Comparison of ENCODE assay signal across 8 mouse cellular contexts in genomic region chr6:85451664-85452410, GRCm38 (mm10). TPM values are rescaled to one million over a fixed set of nuclear protein-coding genes. Genes with fewer than 3 reads are reported as not detected.
DNase-seq lines count a peak whose midpoint lies in the region; ATAC-seq and TF ChIP-seq lines count a peak whose summit lies in the region.

TSS of gene Pradc1 (minus strand) at chr6:85451970.

- peak within 1 kb of the TSS; percentile 97 for H3K4me2 ChIP-seq in heart, embryonic 11.5 days
- peak within 1 kb of the TSS; percentile 97 for H3K4me2 ChIP-seq in kidney, embryonic 16.5 days (replicated peaks; ENCODE audit: low read depth, low read length)
- peak within 1 kb of the TSS; percentile 92 for H3K4me2 ChIP-seq in myocyte (ENCODE audit: low read depth)

- ATAC-seq in heart, embryonic 11.5 days (replicated peaks; ENCODE audit: insufficient number of reproducible peaks, low FRiP score, low TSS enrichment), result peak; percentile 91
- peak; percentile 95 for ATAC-seq in kidney, embryonic 16.5 days (ENCODE audit: low FRiP score, low TSS enrichment)

- H3K4me3 ChIP-seq in C2C12 (ENCODE audit: insufficient read depth, poor library complexity, severe bottlenecking) (peak within 1 kb of the TSS; percentile 82), myocyte (peak within 1 kb of the TSS; percentile 92)
- peak within 1 kb of the TSS; percentile 96 for H3K4me3 ChIP-seq in erythroblast, embryonic 14.5 days (replicated peaks)
- peak within 1 kb of the TSS; percentile 85 for H3K4me3 ChIP-seq in heart, embryonic 11.5 days (ENCODE audit: low read depth, low read length)
- peak within 1 kb of the TSS; percentile 78 for H3K4me3 ChIP-seq in kidney, embryonic 16.5 days (ENCODE audit: low read length)
- H3K4me3 ChIP-seq in liver, adult 2 months (ENCODE audit: insufficient read depth, low read depth, low read length), result peak within 1 kb of the TSS; percentile 90

- peak; percentile 89; the same call in 1 of the 2 replicates for TF ChIP-seq POLR2A in brain, embryonic 14.5 days (IDR thresholded peaks at IDR 0.05; ENCODE audit: borderline replicate concordance, extremely low read depth, insufficient read depth, insufficient read length, poor library complexity, severe bottlenecking)
- peak; percentile 59 for TF ChIP-seq POLR2A in liver, adult 2 months (IDR thresholded peaks at IDR 0.05; ENCODE audit: extremely low read depth, insufficient read depth, low read length)
- peak; percentile 90 for TF ChIP-seq POLR2A in myocyte (IDR thresholded peaks at IDR 0.05; ENCODE audit: insufficient read length, low read depth)

- no peak for TF ChIP-seq CTCF in C2C12 (IDR thresholded peaks at IDR 0.05; ENCODE audit: control insufficient read depth, insufficient read depth, insufficient read length)
- no peak for TF ChIP-seq CTCF in brain, embryonic 14.5 days (IDR thresholded peaks at IDR 0.05; ENCODE audit: borderline replicate concordance, extremely low read depth, insufficient read depth, insufficient read length)
- no peak for TF ChIP-seq CTCF in liver, adult 2 months (IDR thresholded peaks at IDR 0.05; ENCODE audit: low read depth, low read length)

- peak within 1 kb of the TSS; percentile 94 for H3K27ac ChIP-seq in heart, embryonic 11.5 days (ENCODE audit: low read depth, low read length)
- H3K27ac ChIP-seq in kidney, embryonic 16.5 days (ENCODE audit: low read length), result peak within 1 kb of the TSS; percentile 85
- H3K27ac ChIP-seq in liver, adult 2 months (replicated peaks; ENCODE audit: insufficient read depth, low read depth, low read length), result peak within 1 kb of the TSS; percentile 93

- H3ac ChIP-seq in C2C12 (ENCODE audit: control insufficient read depth, insufficient read length, low read depth), result peak within 1 kb of the TSS; percentile 87
- peak within 1 kb of the TSS; percentile 34 for H3ac ChIP-seq in myocyte (ENCODE audit: control insufficient read depth, insufficient read length)

- DNase-seq in brain, embryonic 14.5 days (ENCODE audit: low read depth), result peak; percentile 100
- peak; percentile 95 for DNase-seq in liver, adult 2 months (ENCODE audit: extremely low read depth, low read depth, low spot score)
- DNase-seq in splenic B cell, adult 2 months (ENCODE audit: low read depth, low spot score), result peak; percentile 99

- H3K36me3 ChIP-seq in C2C12 (ENCODE audit: control insufficient read depth, insufficient read depth) (peaks cover 38% of the 10 kb centered on the region), myocyte (ENCODE audit: control insufficient read depth, insufficient read depth) (no peaks in the 10 kb centered on the region)
- H3K36me3 ChIP-seq in erythroblast, embryonic 14.5 days (ENCODE audit: control insufficient read depth), result peaks cover 53% of the 10 kb centered on the region
- H3K36me3 ChIP-seq in heart, embryonic 11.5 days (ENCODE audit: control insufficient read depth, insufficient read depth, low read length), result no peaks in the 10 kb centered on the region
- H3K36me3 ChIP-seq in kidney, embryonic 16.5 days (ENCODE audit: insufficient read depth, low read length), result peaks cover 9% of the 10 kb centered on the region; the same call in 1 of the 2 replicates
- no peaks in the 10 kb centered on the region for H3K36me3 ChIP-seq in liver, adult 2 months (ENCODE audit: control insufficient read depth, insufficient read depth, low read length)
- no peaks in the 10 kb centered on the region; the same call in 1 of the 2 replicates for H3K36me3 ChIP-seq in splenic B cell, adult 2 months (ENCODE audit: control insufficient read depth, insufficient read depth, low read length, poor library complexity, severe bottlenecking)

- no peaks in the 10 kb centered on the region for H3K27me3 ChIP-seq in C2C12 (ENCODE audit: control insufficient read depth, insufficient read depth, insufficient read length)
- no peaks in the 10 kb centered on the region for H3K27me3 ChIP-seq in erythroblast, embryonic 14.5 days (ENCODE audit: control insufficient read depth)
- H3K27me3 ChIP-seq in heart, embryonic 11.5 days (ENCODE audit: control insufficient read depth, insufficient read depth, low read length), result no peaks in the 10 kb centered on the region
- no peaks in the 10 kb centered on the region for H3K27me3 ChIP-seq in kidney, embryonic 16.5 days (ENCODE audit: insufficient read depth, low read length)
- no peaks in the 10 kb centered on the region for H3K27me3 ChIP-seq in liver, adult 2 months (ENCODE audit: control insufficient read depth, insufficient read depth, low read length)
- H3K27me3 ChIP-seq in myocyte (ENCODE audit: control insufficient read depth, insufficient read depth, insufficient read length), result no peaks in the 10 kb centered on the region
- H3K27me3 ChIP-seq in splenic B cell, adult 2 months (ENCODE audit: control insufficient read depth, insufficient read depth, low read length, poor library complexity, severe bottlenecking), result no peaks in the 10 kb centered on the region

- H3K79me3 ChIP-seq in C2C12 (ENCODE audit: low read depth), result peaks cover 51% of the 10 kb centered on the region

- no peaks in the 10 kb centered on the region for H3K9me3 ChIP-seq in erythroblast, embryonic 14.5 days (ENCODE audit: control insufficient read depth, low read length)
- no peaks in the 10 kb centered on the region for H3K9me3 ChIP-seq in heart, embryonic 11.5 days (replicated peaks; ENCODE audit: control insufficient read depth, low read length)
- H3K9me3 ChIP-seq in kidney, embryonic 16.5 days (ENCODE audit: low read length), result no peaks in the 10 kb centered on the region

- H3K9ac ChIP-seq in heart, embryonic 11.5 days (ENCODE audit: low read depth, low read length), result peak within 1 kb of the TSS; percentile 87
- peak within 1 kb of the TSS; percentile 95 for H3K9ac ChIP-seq in kidney, embryonic 16.5 days (replicated peaks; ENCODE audit: low read length)
- H3K9ac ChIP-seq in liver, adult 2 months (ENCODE audit: low read depth, low read length), result peak within 1 kb of the TSS; percentile 91

- H3K79me2 ChIP-seq in C2C12 (ENCODE audit: control insufficient read depth, insufficient read depth) (peaks cover 51% of the 10 kb centered on the region), myocyte (ENCODE audit: control insufficient read depth, insufficient read depth) (peaks cover 49% of the 10 kb centered on the region)
- peaks cover 27% of the 10 kb centered on the region for H3K79me2 ChIP-seq in liver, adult 2 months (ENCODE audit: control insufficient read depth, insufficient read depth, low read length)

- under 1% methylated on average over 53 of the region's 54 CpGs for WGBS in heart, embryonic 11.5 days (ENCODE audit: insufficient replicate concordance)
- WGBS in kidney, embryonic 16.5 days, result under 1% methylated on average over 54 of the region's 54 CpGs
- under 1% methylated on average over 54 of the region's 54 CpGs for WGBS in liver, adult 2 months

- peaks cover 56% of the 10 kb centered on the region for H3K4me1 ChIP-seq in erythroblast, embryonic 14.5 days (ENCODE audit: control insufficient read depth)
- peaks cover 24% of the 10 kb centered on the region for H3K4me1 ChIP-seq in heart, embryonic 11.5 days (ENCODE audit: control insufficient read depth, insufficient read depth, low read length)
- H3K4me1 ChIP-seq in kidney, embryonic 16.5 days (ENCODE audit: insufficient read depth, low read length), result peaks cover 28% of the 10 kb centered on the region
- peaks cover 19% of the 10 kb centered on the region for H3K4me1 ChIP-seq in liver, adult 2 months (ENCODE audit: control insufficient read depth, insufficient read depth, low read length)

TF ChIP-seq in C2C12, 6 proteins besides CTCF, POLR2A, EP300 and RAD21:
- TF ChIP-seq MAX (IDR thresholded peaks at IDR 0.05), result peak; percentile 42
- TF ChIP-seq USF1 (IDR thresholded peaks at IDR 0.05; ENCODE audit: low read depth), result no peak

TF ChIP-seq in myocyte, 11 proteins besides CTCF, POLR2A, EP300 and RAD21:
- TF ChIP-seq SRF (IDR thresholded peaks at IDR 0.05; ENCODE audit: control insufficient read depth, insufficient read length, low read depth), result peak; percentile 59
- TF ChIP-seq REST (IDR thresholded peaks at IDR 0.05; ENCODE audit: insufficient read depth, insufficient read length), result no peak
- TF ChIP-seq POLR2AphosphoS2 (IDR thresholded peaks at IDR 0.05; ENCODE audit: insufficient read length, low read depth), result peak; percentile 86
- TF ChIP-seq MYOG (IDR thresholded peaks at IDR 0.05; ENCODE audit: control insufficient read depth in 1 of 3, insufficient read depth in 1 of 3, insufficient read length in 2 of 3, low read depth in 2 of 3), result peak in 1 of 3 experiments; percentile 14
- TF ChIP-seq MAX (IDR thresholded peaks at IDR 0.05; ENCODE audit: low read depth), result peak; percentile 12
- TF ChIP-seq USF1 (IDR thresholded peaks at IDR 0.05; ENCODE audit: low read depth), result no peak
- TF ChIP-seq TCF3 (IDR thresholded peaks at IDR 0.05; ENCODE audit: insufficient read length, low read depth), result no peak
- peak; percentile 51 for TF ChIP-seq E2F4 (IDR thresholded peaks at IDR 0.05; ENCODE audit: insufficient read depth)
- TF ChIP-seq MYOD1 (IDR thresholded peaks at IDR 0.05; ENCODE audit: control insufficient read depth in 1 of 3, insufficient read length in 2 of 3, low read depth in 2 of 3), result peak in 1 of 3 experiments; percentile 34
- 0 out of 2 replicates have a peak, but pooled peaks have one; percentile 2 for TF ChIP-seq CEBPB (IDR thresholded peaks at IDR 0.05; ENCODE audit: insufficient read depth, poor library complexity, severe bottlenecking)

RNA-seq across cellular contexts. Expression of gene Pradc1, which starts in this region (rescaled TPM):
- polyA plus RNA-seq in C2C12 (2012; fragmentation: generic; extraction: Trizol), result 35.6 TPM
- polyA plus RNA-seq in brain, embryonic 14.5 days (2012; rRNA removed), result 16.7 and 22.8 TPM in 2 replicates
- polyA plus RNA-seq in erythroblast, embryonic 14.5 days (2012), result 3.6 and 4.2 TPM in 2 replicates
- polyA plus RNA-seq in heart, embryonic 11.5 days (2014; fragmentation: Nextera tagmentation; extraction: Ambion mirVana), result 21.2 and 34.4 TPM in 2 replicates
- polyA plus RNA-seq in kidney, embryonic 16.5 days (2015; fragmentation: Nextera tagmentation; extraction: Ambion mirVana), result 37.6 and 39.1 TPM in 2 replicates
- 6.3 and 8.7 TPM in 2 replicates for total RNA-seq in liver, adult 2 months (2014; rRNA removed)
- polyA plus RNA-seq in liver, adult 2 months (2012; rRNA removed), result 19.7 and 20.3 TPM in 2 replicates
- polyA plus RNA-seq in myocyte (2012; fragmentation: generic; extraction: Trizol), result 17.6 TPM

Comparison
In these comparisons a context has a peak if more than half of its experiments do, and no peak if none do; other contexts are left out.
1. Peak in every context shown above with its lines: DNase-seq, ATAC-seq, H3K4me3 ChIP-seq and H3K27ac ChIP-seq.